Mouse (Mus musculus): Measurements from ENCODE around the gene Plpp7. TPM values are rescaled to one million over a fixed set of nuclear protein-coding genes. Genes with fewer than 3 reads are reported as not detected.

Gene Plpp7
- total and polyA plus RNA-seq, 3 experiments: 7.3 to 15.1 TPM; not detected in 1

DNA sequence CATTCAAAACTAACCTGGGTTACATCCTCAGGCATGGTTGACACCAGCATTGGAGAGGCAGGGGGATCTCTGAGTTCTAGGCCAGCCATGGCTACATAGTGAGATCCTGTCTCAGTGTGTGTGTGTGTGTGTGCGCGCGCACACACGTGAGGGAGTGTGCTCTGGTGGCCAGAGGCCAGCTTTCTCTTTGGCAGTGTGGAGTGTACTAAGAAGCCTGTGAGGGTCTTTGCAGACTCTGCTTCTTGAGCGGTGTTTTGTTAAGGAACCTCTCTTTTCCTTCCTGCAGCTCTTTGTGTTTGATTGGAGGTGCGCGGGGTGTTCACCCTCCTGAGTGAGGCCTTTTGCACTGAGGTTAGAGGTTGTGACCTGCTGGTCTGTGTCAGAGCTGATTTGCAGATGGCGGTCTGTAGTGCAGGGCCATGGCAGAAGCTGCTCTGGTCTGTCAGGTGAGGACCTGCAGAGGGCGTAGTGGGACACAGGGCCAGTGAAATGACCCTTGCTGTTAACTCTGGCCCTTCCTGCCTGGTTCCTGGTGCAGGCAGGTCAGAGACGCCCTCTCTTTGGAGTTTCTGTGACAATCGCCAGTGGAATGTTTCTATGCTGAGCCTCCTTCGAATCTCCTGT is 63.4 kb downstream of the Plpp7 start:
- Histone ChIP-seq H3K27ac (ENCODE audit: control insufficient read depth, low read depth, low read length) (no peak overlapping the region), H3K9ac (ENCODE audit: control insufficient read depth, low read depth, low read length, poor library complexity, severe bottlenecking) (no peak overlapping the region), H3K9me3 (replicated peaks; ENCODE audit: insufficient read depth, low read length) (no peaks in the 10 kb centered on the region), H3K27me3 (ENCODE audit: control insufficient read depth in 1 of 2, insufficient read depth in 2 of 2, low read length in 2 of 2) (no peaks in the 10 kb centered on the region), H3K79me2 (ENCODE audit: control insufficient read depth, insufficient read depth, low read length, poor library complexity) (peaks cover 90% of the 10 kb centered on the region), H3K36me3 (ENCODE audit: control insufficient read depth in 1 of 2, insufficient read depth in 2 of 2, low read length in 2 of 2) (peaks cover 0 to 14% of the 10 kb centered on the region in 2 experiments; a peak in 2 of 4 replicates), H3K4me3 (ENCODE audit: control insufficient read depth in 1 of 2, insufficient read depth in 1 of 2, low read depth in 2 of 2, low read length in 2 of 2) (no peak overlapping the region), H3K4me1 (ENCODE audit: control insufficient read depth in 1 of 2, insufficient read depth in 2 of 2, low read length in 2 of 2) (peaks cover 12 to 13% of the 10 kb centered on the region in 2 experiments)
- DNase-seq (ENCODE audit: low read depth, low spot score): no peak
- TF ChIP-seq POLR2A (IDR thresholded peaks at IDR 0.05; ENCODE audit: control insufficient read depth in 1 of 2, insufficient read depth in 1 of 2, low read depth in 1 of 2, low read length in 2 of 2, poor library complexity in 1 of 2) (no peak), E2F4 (IDR thresholded peaks at IDR 0.05; ENCODE audit: borderline replicate concordance, low read depth, low read length) (no peak), ELF1 (IDR thresholded peaks at IDR 0.05; ENCODE audit: low read depth, low read length) (no peak), MXI1 (IDR thresholded peaks at IDR 0.05; ENCODE audit: low read depth, low read length) (no peak), ZC3H11A (IDR thresholded peaks at IDR 0.05; ENCODE audit: low read depth, low read length) (no peak), EP300 (IDR thresholded peaks at IDR 0.05; ENCODE audit: low read depth in 1 of 2, low read length in 2 of 2) (no peak), BHLHE40 (IDR thresholded peaks at IDR 0.05; ENCODE audit: borderline replicate concordance, low read depth, low read length) (no peak), ZMIZ1 (IDR thresholded peaks at IDR 0.05; ENCODE audit: low read depth, low read length) (no peak), CHD1 (IDR thresholded peaks at IDR 0.05; ENCODE audit: low read depth, low read length) (no peak), MEF2A (IDR thresholded peaks at IDR 0.05; ENCODE audit: extremely low read depth, insufficient replicate concordance, low read depth, low read length, poor library complexity, severe bottlenecking) (no peak), GATA1 (IDR thresholded peaks at IDR 0.05; ENCODE audit: low read depth, low read length) (no peak), USF1 (IDR thresholded peaks at IDR 0.05; ENCODE audit: low read depth, low read length) (no peak), MAZ (IDR thresholded peaks at IDR 0.05; ENCODE audit: low read depth, low read length) (no peak), TCF12 (IDR thresholded peaks at IDR 0.05; ENCODE audit: low read depth, low read length) (no peak), KAT2A (conservative IDR thresholded peaks at IDR 0.05; ENCODE audit: low read depth, low read length) (no peak), GABPA (IDR thresholded peaks at IDR 0.05; ENCODE audit: low read depth, low read length) (no peak), ETS1 (IDR thresholded peaks at IDR 0.05; ENCODE audit: low read depth, low read length) (no peak), NRF1 (IDR thresholded peaks at IDR 0.05; ENCODE audit: insufficient read depth, low read depth, low read length, poor library complexity, severe bottlenecking) (no peak), RAD21 (IDR thresholded peaks at IDR 0.05; ENCODE audit: low read depth, low read length) (no peak)

Other genes starting within 250 kb of the Plpp7 start
- not detected in 2 replicates for gene Fibcd1, start 249.5 kb upstream of the Plpp7 start, total RNA-seq (2012; rRNA removed)
- gene Fibcd1, start 249.5 kb upstream of the Plpp7 start, polyA plus RNA-seq (2012; ENCODE audit: insufficient read depth in 1 of 2, insufficient read length in 2 of 2, low read depth in 1 of 2, low replicate concordance in 2 of 2, missing spikeins in 1 of 2): not detected
- gene Lamc3, start 208.2 kb upstream of the Plpp7 start, total RNA-seq (2012; rRNA removed): not detected in 2 replicates
- not detected for gene Lamc3, start 208.2 kb upstream of the Plpp7 start, polyA plus RNA-seq (2012; ENCODE audit: insufficient read depth in 1 of 2, insufficient read length in 2 of 2, low read depth in 1 of 2, low replicate concordance in 2 of 2, missing spikeins in 1 of 2)
- gene Aif1l, start 145.4 kb upstream of the Plpp7 start, total RNA-seq (2012; rRNA removed): 0.16 and 0.69 TPM in 2 replicates
- gene Aif1l, start 145.4 kb upstream of the Plpp7 start, polyA plus RNA-seq (2012; ENCODE audit: insufficient read depth in 1 of 2, insufficient read length in 2 of 2, low read depth in 1 of 2, low replicate concordance in 2 of 2, missing spikeins in 1 of 2): 1 to 10 TPM in 1 of 2 experiments, not detected in 1; 1.9 TPM
- gene Nup214, start 121.1 kb upstream of the Plpp7 start, total RNA-seq (2012; rRNA removed): 60.9 and 71.4 TPM in 2 replicates
- gene Nup214, start 121.1 kb upstream of the Plpp7 start, polyA plus RNA-seq (2012; ENCODE audit: insufficient read depth in 1 of 2, insufficient read length in 2 of 2, low read depth in 1 of 2, low replicate concordance in 2 of 2, missing spikeins in 1 of 2): 100 to 1,000 TPM in 1 of 2 experiments, 10 to 100 TPM in 1; 78.6 to 163 TPM
- 10.7 and 16.0 TPM in 2 replicates for gene Fam78a, start 10.7 kb upstream of the Plpp7 start, total RNA-seq (2012; rRNA removed)
- gene Fam78a, start 10.7 kb upstream of the Plpp7 start, polyA plus RNA-seq (2012; ENCODE audit: insufficient read depth in 1 of 2, insufficient read length in 2 of 2, low read depth in 1 of 2, low replicate concordance in 2 of 2, missing spikeins in 1 of 2): 10 to 100 TPM in 1 of 2 experiments, not detected in 1; 17.4 TPM
- 14.8 and 18.4 TPM in 2 replicates for gene Prrc2b, start 55.6 kb downstream of the Plpp7 start, total RNA-seq (2012; rRNA removed)
- gene Prrc2b, start 55.6 kb downstream of the Plpp7 start, polyA plus RNA-seq (2012; ENCODE audit: insufficient read depth in 1 of 2, insufficient read length in 2 of 2, low read depth in 1 of 2, low replicate concordance in 2 of 2, missing spikeins in 1 of 2): 10 to 100 TPM; 42.2 to 42.9 TPM
- gene Pomt1, start 141.1 kb downstream of the Plpp7 start, total RNA-seq (2012; rRNA removed): 30.7 and 34.2 TPM in 2 replicates
- 10 to 100 TPM in 1 of 2 experiments, not detected in 1; 42.8 TPM for gene Pomt1, start 141.1 kb downstream of the Plpp7 start, polyA plus RNA-seq (2012; ENCODE audit: insufficient read depth in 1 of 2, insufficient read length in 2 of 2, low read depth in 1 of 2, low replicate concordance in 2 of 2, missing spikeins in 1 of 2)
- 60.1 and 73.7 TPM in 2 replicates for gene Uck1, start 164.6 kb downstream of the Plpp7 start, total RNA-seq (2012; rRNA removed)
- 10 to 100 TPM in 1 of 2 experiments, not detected in 1; 60.6 TPM for gene Uck1, start 164.6 kb downstream of the Plpp7 start, polyA plus RNA-seq (2012; ENCODE audit: insufficient read depth in 1 of 2, insufficient read length in 2 of 2, low read depth in 1 of 2, low replicate concordance in 2 of 2, missing spikeins in 1 of 2)
- 20.3 TPM in 2 replicates for gene Golga2, start 191.9 kb downstream of the Plpp7 start, total RNA-seq (2012; rRNA removed)
- 10 to 100 TPM in 1 of 2 experiments, not detected in 1; 38.6 TPM for gene Golga2, start 191.9 kb downstream of the Plpp7 start, polyA plus RNA-seq (2012; ENCODE audit: insufficient read depth in 1 of 2, insufficient read length in 2 of 2, low read depth in 1 of 2, low replicate concordance in 2 of 2, missing spikeins in 1 of 2)
- 342 and 371 TPM in 2 replicates for gene Swi5, start 192.5 kb downstream of the Plpp7 start, total RNA-seq (2012; rRNA removed)
- 100 to 1,000 TPM in 1 of 2 experiments, not detected in 1; 480 TPM for gene Swi5, start 192.5 kb downstream of the Plpp7 start, polyA plus RNA-seq (2012; ENCODE audit: insufficient read depth in 1 of 2, insufficient read length in 2 of 2, low read depth in 1 of 2, low replicate concordance in 2 of 2, missing spikeins in 1 of 2)

All from MEL (cell line).